Mouse (Mus musculus) gastrocnemius, postnatal 14 days (tissue): ENCODE measurements around the gene Cenpj. TPM values are rescaled to one million over a fixed set of nuclear protein-coding genes. Genes with fewer than 3 reads are reported as not detected.

ENCODE experiments used
- DNase-seq: peaks from one replicate; pipeline ENCODE4 v3.0.0; 2021; ENCODE audit warnings: mixed read lengths
- intact Hi-C: fragments of 180-260 bp; cut with DNase I; formaldehyde crosslinking; loops from one replicate; pipeline ENCODE4 v1.15.1; 2025; ENCODE audit warnings: low total_unique reads
- total RNA-seq, 2 experiments: library from RNA; stranded (reverse); gene quantifications; 2 replicates each; pipeline ENCODE4 v1.2.3; 2021

Gene Cenpj
- total RNA-seq, 2 experiments from 2014 or later, result 1.9 to 3.1 TPM

DNA sequence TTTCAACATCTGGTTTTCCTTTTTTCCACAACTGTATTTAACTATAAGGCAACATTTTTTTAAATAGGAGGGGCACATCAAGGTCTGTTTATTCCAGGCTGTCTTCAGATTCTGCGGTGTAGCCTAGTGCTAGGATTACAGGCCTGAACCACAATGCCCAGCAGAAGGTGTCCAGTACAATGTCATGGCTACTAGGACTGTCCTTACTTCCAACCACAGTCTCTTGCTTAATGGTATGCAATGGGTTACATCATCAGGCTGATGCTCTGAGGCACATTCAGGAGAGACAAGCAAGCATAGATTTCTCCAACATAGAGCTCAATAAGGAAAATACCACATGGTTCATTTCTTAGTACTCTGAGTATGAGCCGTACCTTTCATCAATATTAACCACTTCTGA is 20.5 kb downstream of the Cenpj start:
- DNase-seq, result no peak

DNA sequence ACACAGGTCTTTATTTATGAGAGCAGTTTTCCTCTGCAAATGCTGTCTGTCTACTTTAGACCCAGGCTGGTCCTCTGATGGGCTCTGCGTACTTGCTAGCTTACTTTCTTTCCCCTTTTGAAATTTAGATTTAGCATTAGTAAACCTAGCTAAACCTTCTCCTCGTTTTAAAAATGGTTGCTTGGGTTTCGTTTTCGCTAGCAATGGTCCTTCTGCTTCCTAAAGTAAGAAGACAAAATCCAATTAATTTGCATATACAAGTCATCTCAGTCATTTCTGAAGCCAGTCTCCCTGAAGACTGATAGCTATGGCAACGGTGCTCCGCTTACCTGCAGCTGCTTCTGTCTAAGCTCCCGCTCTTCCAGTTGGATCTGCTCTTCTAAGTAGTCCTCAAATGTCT is 21.9 kb downstream of the Cenpj start:
- intact Hi-C loops, result no loop called here
- no peak for DNase-seq

More for the DNA sequence above, 20.5 kb downstream of the Cenpj start:
- intact Hi-C loops, result no loop called here

DNA sequence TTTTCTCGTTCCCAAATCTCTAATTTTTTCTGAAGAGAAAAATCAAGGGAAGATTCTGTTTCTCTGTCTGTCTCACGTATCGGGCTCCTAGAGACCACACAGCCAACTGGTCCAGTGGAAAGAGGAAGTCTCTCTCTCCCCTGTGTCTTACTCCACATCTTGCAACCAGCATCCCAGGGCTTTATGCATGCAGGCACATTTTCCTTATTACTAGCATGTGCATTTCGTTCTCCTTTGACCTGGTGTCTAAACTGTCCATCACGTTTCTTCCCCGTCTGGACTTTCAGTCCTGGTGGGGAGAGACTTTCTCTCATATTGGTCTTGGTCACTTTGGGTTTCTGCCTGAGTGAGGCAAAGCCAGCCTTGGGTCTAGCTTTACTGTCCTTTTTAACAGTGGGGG is 22.3 kb downstream of the Cenpj start:
- no peak for DNase-seq
- intact Hi-C loops, result no loop called here

DNA sequence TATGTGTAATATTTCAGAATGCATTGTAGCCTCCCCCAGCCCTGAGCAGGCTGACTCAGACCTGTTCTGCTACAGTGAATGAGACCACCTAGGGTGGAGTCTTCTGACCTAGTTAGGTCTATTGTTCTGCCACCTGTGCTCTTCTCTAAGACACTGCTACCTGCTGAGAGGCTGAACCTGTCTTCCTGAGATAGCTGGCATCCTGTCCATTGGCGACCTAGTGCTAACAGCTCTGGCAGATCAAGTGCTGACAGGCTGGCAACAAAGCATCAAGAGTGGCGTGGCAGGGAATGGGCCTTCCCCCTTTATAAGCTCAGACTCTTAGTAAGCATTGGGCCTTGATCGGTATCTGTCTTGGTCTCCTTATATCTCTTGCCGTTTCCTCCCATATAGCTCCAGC is 24.3 kb downstream of the Cenpj start:
- no peak for DNase-seq
- intact Hi-C loops, result no loop called here

DNA sequence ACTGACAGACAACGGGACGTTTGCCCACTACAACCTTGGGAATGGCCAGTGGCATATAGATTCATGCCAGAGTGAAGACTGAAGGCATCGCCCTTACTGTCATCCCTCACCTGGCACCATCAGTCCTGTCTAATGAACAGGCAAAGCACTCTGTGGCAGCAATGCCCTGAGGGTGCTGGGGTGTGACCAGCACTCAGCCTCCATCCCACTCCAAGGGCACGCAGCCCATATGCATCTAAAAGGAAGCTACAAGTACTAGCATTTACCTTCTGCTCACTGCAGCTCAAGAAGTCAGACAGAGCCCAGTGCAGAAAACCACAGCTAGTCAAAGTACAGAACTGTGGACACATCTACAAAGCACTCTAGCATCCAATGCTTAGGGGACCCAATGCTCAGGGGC is 29.7 kb downstream of the Cenpj start:
- no peak for DNase-seq
- intact Hi-C loops, result no loop called here

DNA sequence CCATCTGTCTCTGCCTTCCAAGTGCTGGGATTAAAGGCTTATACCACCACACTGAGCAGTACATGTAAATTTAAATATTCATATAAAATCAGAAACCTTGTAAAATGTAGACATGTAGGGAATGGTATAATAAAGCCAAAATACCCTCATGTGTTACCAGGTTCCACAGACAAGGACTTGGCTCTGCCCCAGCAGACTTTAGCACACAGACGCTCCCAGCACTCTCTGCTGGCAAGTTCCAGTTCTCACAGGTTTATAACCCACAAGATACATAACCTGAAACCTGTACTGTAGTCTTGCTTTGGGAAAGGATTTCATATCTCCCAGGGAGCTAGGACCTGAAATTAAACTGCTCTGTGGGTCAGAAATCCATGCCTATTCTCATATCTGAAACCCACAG is 30.3 kb downstream of the Cenpj start:
- no peak for DNase-seq
- intact Hi-C loops, result no loop called here

DNA sequence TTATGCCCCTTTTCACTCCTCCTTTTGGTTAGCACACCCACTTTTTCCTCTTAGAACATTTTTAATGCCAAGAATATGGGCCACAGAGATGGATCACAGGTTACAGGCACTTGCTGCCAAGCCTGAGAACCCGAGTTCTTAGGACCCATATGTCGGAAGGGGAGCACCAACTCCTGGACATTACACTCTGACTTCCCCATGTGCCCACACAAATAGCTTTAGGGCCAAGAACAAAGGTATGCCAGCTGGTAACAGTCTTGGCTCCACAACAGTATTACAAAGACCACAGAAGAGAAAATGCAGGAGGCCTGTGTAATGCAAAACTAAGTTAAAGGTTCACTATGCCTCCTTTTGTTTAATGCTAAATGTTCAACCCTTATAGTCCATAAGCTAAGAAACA is 44.4 kb downstream of the Cenpj start:
- intact Hi-C loops, result no loop called here
- DNase-seq, result no peak

DNA sequence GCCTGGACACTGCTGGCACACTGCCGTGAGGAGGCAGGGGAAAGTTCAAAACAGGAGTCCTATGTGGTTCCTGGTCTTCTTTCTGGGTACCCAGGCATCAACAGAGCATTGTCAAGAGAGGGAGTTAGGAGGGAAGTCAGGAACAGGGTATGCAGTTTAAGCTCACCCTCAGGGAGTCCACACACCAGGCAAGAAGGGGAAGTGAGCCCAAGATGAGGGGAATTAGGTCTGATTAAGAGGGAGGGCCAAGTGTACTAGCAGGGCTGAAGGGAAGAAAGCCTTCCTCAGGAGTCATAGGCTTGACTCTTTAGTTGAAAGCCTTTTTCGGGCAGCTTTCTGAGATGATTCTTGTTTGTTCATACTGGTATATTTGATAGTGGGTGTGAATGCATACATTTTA is 60.5 kb downstream of the Cenpj start:
- intact Hi-C loops, result no loop called here
- DNase-seq, result no peak

DNA sequence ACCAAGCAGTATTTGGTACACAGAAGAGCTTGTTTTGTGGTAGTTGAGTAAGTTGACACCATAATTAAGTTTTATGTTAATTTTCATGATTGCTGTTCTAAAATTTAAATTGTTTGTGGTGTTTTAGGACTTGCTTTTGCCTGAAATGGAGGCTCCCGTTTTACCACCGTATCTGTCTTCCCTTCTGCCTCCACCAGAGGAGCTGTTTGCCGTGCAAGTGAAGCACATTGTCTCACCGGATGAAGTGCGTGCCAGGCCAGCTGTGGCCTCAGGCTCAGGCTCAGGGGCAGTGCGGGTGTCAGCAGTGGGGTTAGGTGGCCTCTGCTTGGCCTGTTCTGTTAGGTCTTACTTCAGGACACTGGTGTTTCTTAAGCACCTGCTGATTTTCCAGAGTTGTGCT is 63.1 kb downstream of the Cenpj start:
- intact Hi-C loops, result no loop called here
- no peak for DNase-seq

DNA sequence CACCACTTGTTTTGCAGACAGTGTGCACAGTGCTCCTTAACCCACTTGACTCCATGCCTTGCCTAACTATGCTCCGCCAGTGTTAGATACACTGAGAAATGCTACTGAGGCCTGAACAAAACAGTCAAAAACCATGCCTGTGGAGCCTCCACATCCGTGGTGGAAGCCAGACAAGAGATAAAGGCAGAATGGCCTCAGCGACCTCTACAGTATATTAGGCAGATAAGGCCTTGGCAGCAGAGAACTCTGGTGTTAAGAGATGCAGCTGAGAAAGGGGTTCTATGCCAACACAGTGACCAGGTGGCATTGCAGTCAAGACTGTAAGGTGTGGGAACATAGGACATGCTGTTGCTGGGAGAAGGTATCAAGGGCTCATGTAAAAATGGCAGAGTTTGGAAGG is 68.5 kb downstream of the Cenpj start:
- intact Hi-C loops, result no loop called here
- DNase-seq, result no peak

DNA sequence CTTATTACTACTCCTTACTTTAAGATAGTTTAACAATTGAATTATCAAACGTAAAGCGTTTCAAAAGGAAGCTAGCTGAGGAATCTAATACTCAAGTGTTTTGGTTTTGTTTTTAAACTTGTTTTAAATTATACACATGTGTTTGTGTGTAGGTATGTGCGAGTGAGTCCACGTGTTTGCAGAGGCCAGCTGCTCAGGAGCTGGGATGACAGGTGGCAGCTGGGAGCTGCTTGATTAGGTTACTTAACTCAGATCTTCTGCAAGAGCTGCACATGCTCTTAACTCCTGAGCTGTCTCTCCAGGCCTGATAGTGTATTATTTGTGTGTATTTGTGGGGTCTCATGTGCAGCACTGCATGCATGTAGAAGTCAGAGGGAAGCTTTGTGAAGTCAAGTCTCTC is 72.8 kb downstream of the Cenpj start:
- DNase-seq, result no peak
- intact Hi-C loops, result no loop called here

DNA sequence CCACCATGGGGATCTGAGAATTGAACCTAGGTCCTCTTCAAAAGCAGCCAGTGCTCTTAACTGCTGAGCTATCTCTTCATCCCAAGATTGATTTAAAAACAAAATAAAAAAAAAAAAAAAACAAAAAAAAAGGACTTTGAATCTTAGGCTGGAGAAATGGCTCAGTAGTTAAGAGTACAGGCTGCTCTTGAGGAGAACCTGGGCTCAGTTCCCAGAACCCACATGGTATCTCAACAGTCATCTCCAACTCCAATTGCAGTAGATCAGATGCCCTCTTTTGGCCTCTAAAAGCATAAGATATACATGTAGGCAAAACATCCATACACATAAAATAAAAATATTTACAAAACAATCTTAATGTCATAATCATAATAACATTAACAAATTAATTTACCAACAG is 85.4 kb downstream of the Cenpj start:
- intact Hi-C loops, result no loop called here

More for the DNA sequence above, 85.4 kb downstream of the Cenpj start:
- DNase-seq, result no peak

Other genes with a start within 250 kb of the Cenpj start
- gene Atp12a, start 210.4 kb downstream of the Cenpj start, total RNA-seq, result not detected
- not detected for gene Rnf17, start 172.8 kb downstream of the Cenpj start, total RNA-seq
- gene Parp4, start 194 bp upstream of the Cenpj start, total RNA-seq, result 10 to 100 TPM in 1 of 2 experiments, 1 to 10 TPM in 1; 9.5 to 10.5 TPM
- 10 to 100 TPM; 16.4 to 18.2 TPM for gene Mphosph8, start 92.8 kb upstream of the Cenpj start, total RNA-seq
- gene Pspc1, start 202.9 kb upstream of the Cenpj start, total RNA-seq, result 1 to 10 TPM; 8.2 to 9.7 TPM
- gene Zmym5, start 236.3 kb upstream of the Cenpj start, total RNA-seq, result 10 to 100 TPM; 14.9 to 18.2 TPM